Mouse (Mus musculus) thymus, postnatal 36 days (tissue): ENCODE measurements around the gene Klhdc9.
A peak's percentile ranks its signal among the peaks of the same experiment; 100 is the strongest.

Experiments used
- DNase-seq, 2 experiments: peaks; one replicate each; pipeline ENCODE4 v3.0.0; 2022; ENCODE audit warnings: mixed read lengths in 2 of 2

Gene Klhdc9

GRCm38 (mm10) chr1:171360656-171361055 is at the start of gene Klhdc9:
Klhdc9 (minus strand) TSS chr1:171360798.
- DNase-seq: peak; percentile 80 to 92

GRCm38 (mm10) chr1:171410231-171410630 is 49.6 kb upstream of the Klhdc9 start:
- no peak for DNase-seq

- DNase-seq: no peak
Observed at GRCm38 (mm10) chr1:171407263-171407662, 46.7 kb upstream of the Klhdc9 start.

- DNase-seq: no peak
Observed at GRCm38 (mm10) chr1:171402991-171403390, 42.4 kb upstream of the Klhdc9 start.

- no peak for DNase-seq
Observed at GRCm38 (mm10) chr1:171401821-171402220, 41.2 kb upstream of the Klhdc9 start.

GRCm38 (mm10) chr1:171390101-171390500 is 29.5 kb upstream of the Klhdc9 start:
- DNase-seq: peak; percentile 73 to 86

- peak; percentile 89 to 96 for DNase-seq
Observed at GRCm38 (mm10) chr1:171388376-171389102, 27.9 kb upstream of the Klhdc9 start, which contains the start of gene Arhgap30. Arhgap30 (plus strand) TSS chr1:171388954.

GRCm38 (mm10) chr1:171387099-171387498 is 26.5 kb upstream of the Klhdc9 start:
- peak; percentile 65 to 74 for DNase-seq

- no peak for DNase-seq
Observed at GRCm38 (mm10) chr1:171385171-171385570, 24.6 kb upstream of the Klhdc9 start.

GRCm38 (mm10) chr1:171384361-171384760 is 23.8 kb upstream of the Klhdc9 start:
- no peak for DNase-seq

- no peak for DNase-seq
Observed at GRCm38 (mm10) chr1:171382096-171382620, 21.6 kb upstream of the Klhdc9 start.

- peak; percentile 75 to 78 for DNase-seq
Observed at GRCm38 (mm10) chr1:171379935-171380599, 19.5 kb upstream of the Klhdc9 start.

GRCm38 (mm10) chr1:171378298-171378697 is 17.7 kb upstream of the Klhdc9 start:
- no peak for DNase-seq

- DNase-seq: no peak
Observed at GRCm38 (mm10) chr1:171375646-171376097, 15.1 kb upstream of the Klhdc9 start.

- DNase-seq: no peak
Observed at GRCm38 (mm10) chr1:171373946-171374345, 13.3 kb upstream of the Klhdc9 start.

- DNase-seq: no peak
Observed at GRCm38 (mm10) chr1:171372880-171373279, 12.3 kb upstream of the Klhdc9 start.

- DNase-seq: no peak
Observed at GRCm38 (mm10) chr1:171369845-171370556, 9.4 kb upstream of the Klhdc9 start, which contains the start of gene Nectin4. Nectin4 (plus strand) TSS chr1:171370099.

- DNase-seq: no peak
Observed at GRCm38 (mm10) chr1:171365934-171366333, 5.3 kb upstream of the Klhdc9 start.

GRCm38 (mm10) chr1:171361106-171362103 is 807 bp upstream of the Klhdc9 start:
- peak; percentile 66 to 67 for DNase-seq

- peak in 1 of 2 experiments; percentile 50 for DNase-seq
Observed at GRCm38 (mm10) chr1:171360253-171360652, 345 bp downstream of the Klhdc9 start.

GRCm38 (mm10) chr1:171358421-171358820 is 2.2 kb downstream of the Klhdc9 start:
- DNase-seq: peak; percentile 28 to 31

- DNase-seq: no peak
Observed at GRCm38 (mm10) chr1:171356814-171357213, 3.8 kb downstream of the Klhdc9 start.
